Comparison of ENCODE assay signal across 8 mouse cellular contexts in genomic region chr3:87952440-87952839, GRCm38 (mm10). TPM values are rescaled to one million over a fixed set of nuclear protein-coding genes. Genes with fewer than 3 reads are reported as not detected.
DNase-seq lines count a peak whose midpoint lies in the region; ATAC-seq and TF ChIP-seq lines count a peak whose summit lies in the region.
"Had no signal": no experiment of that assay in that cellular context is flagged by ENCODE, and none has a peak within 500 bp of the region (broad histone marks: within the 10 kb centered on the region; RNA-seq: fewer than 3 reads in every experiment).

No protein-coding gene starts in this region.

- TF ChIP-seq POLR2A in ES-Bruce4 (IDR thresholded peaks at IDR 0.05; ENCODE audit: insufficient read depth, low read length): no peak
- no peak for TF ChIP-seq POLR2A in brain, embryonic 14.5 days (IDR thresholded peaks at IDR 0.05; ENCODE audit: borderline replicate concordance, extremely low read depth, insufficient read depth, insufficient read length, poor library complexity, severe bottlenecking)

- H3K4me3 ChIP-seq in ES-Bruce4 (ENCODE audit: low read depth, low read length): peak overlapping the region; percentile 55
- peak overlapping the region; percentile 24 for H3K4me3 ChIP-seq in hindbrain, embryonic 13.5 days
- H3K4me3 ChIP-seq in liver, postnatal 0 days (ENCODE audit: low read depth, low read length): 0 out of 2 replicates have a peak overlapping the region, but pooled peaks have one; percentile 4

- no peak overlapping the region for H3K27ac ChIP-seq in ES-Bruce4 (ENCODE audit: insufficient read depth, low read length)
- H3K27ac ChIP-seq in hindbrain, embryonic 13.5 days: peak overlapping the region; percentile 72
- no peak overlapping the region for H3K27ac ChIP-seq in liver, postnatal 0 days (ENCODE audit: low read depth)

- peak; percentile 13; the same call in 1 of the 2 replicates for ATAC-seq in hindbrain, embryonic 13.5 days (ENCODE audit: low FRiP score)
- no peak for ATAC-seq in liver, postnatal 0 days

- no peak overlapping the region for H3K9ac ChIP-seq in ES-Bruce4 (ENCODE audit: low read depth, poor library complexity, severe bottlenecking)
- peak overlapping the region; percentile 60 for H3K9ac ChIP-seq in hindbrain, embryonic 13.5 days
- H3K9ac ChIP-seq in liver, postnatal 0 days (replicated peaks): 0 out of 2 replicates have a peak overlapping the region, but pooled peaks have one; percentile 11

- no peak for TF ChIP-seq CTCF in ES-Bruce4 (IDR thresholded peaks at IDR 0.05; ENCODE audit: low read depth, low read length)
- no peak for TF ChIP-seq CTCF in brain, embryonic 14.5 days (IDR thresholded peaks at IDR 0.05; ENCODE audit: borderline replicate concordance, extremely low read depth, insufficient read depth, insufficient read length)
- no peak for TF ChIP-seq CTCF in liver, postnatal 0 days (IDR thresholded peaks at IDR 0.05; ENCODE audit: low read depth)

- 2% methylated on average over 5 of the region's 5 CpGs for WGBS in hindbrain, embryonic 13.5 days
- 0% methylated on average over 5 of the region's 5 CpGs for WGBS in liver, postnatal 0 days (ENCODE audit: insufficient replicate concordance)

- TF ChIP-seq EP300 in ES-Bruce4 (IDR thresholded peaks at IDR 0.05; ENCODE audit: insufficient read depth, low read depth, low read length): no peak
- TF ChIP-seq EP300 in liver, postnatal 0 days (IDR thresholded peaks at IDR 0.05; ENCODE audit: low read depth): no peak

- peaks cover 4% of the 10 kb centered on the region for H3K4me1 ChIP-seq in ES-Bruce4 (ENCODE audit: control insufficient read depth, insufficient read depth, low read length)
- peaks cover 53% of the 10 kb centered on the region for H3K4me1 ChIP-seq in hindbrain, embryonic 13.5 days (replicated peaks)
- peaks cover 9% of the 10 kb centered on the region for H3K4me1 ChIP-seq in liver, postnatal 0 days (ENCODE audit: insufficient read depth)

- peak overlapping the region; percentile 49 for H3K4me2 ChIP-seq in hindbrain, embryonic 13.5 days
- H3K4me2 ChIP-seq in liver, postnatal 0 days (ENCODE audit: low read depth, low read length): peak overlapping the region; percentile 47

- H3K36me3 ChIP-seq in ES-Bruce4 (ENCODE audit: control insufficient read depth, insufficient read depth, low read length, poor library complexity, severe bottlenecking): no peaks in the 10 kb centered on the region
- no peaks in the 10 kb centered on the region for H3K36me3 ChIP-seq in hindbrain, embryonic 13.5 days
- no peaks in the 10 kb centered on the region for H3K36me3 ChIP-seq in liver, postnatal 0 days (replicated peaks; ENCODE audit: insufficient read depth, low read length)

- H3K27me3 ChIP-seq in ES-Bruce4 (ENCODE audit: control insufficient read depth, insufficient read depth, low read length, poor library complexity, severe bottlenecking): no peaks in the 10 kb centered on the region; the same call in 1 of the 2 replicates
- H3K27me3 ChIP-seq in hindbrain, embryonic 13.5 days: no peaks in the 10 kb centered on the region
- H3K27me3 ChIP-seq in liver, postnatal 0 days (ENCODE audit: insufficient read depth, low read length): peaks cover 62% of the 10 kb centered on the region

- no peaks in the 10 kb centered on the region for H3K9me3 ChIP-seq in ES-Bruce4 (replicated peaks; ENCODE audit: control insufficient read depth, insufficient read depth, low read length, poor library complexity, severe bottlenecking)
- no peaks in the 10 kb centered on the region for H3K9me3 ChIP-seq in hindbrain, embryonic 13.5 days
- H3K9me3 ChIP-seq in liver, postnatal 0 days (ENCODE audit: low read length): no peaks in the 10 kb centered on the region

- DNase-seq in brain, embryonic 14.5 days (ENCODE audit: low read depth): peak; percentile 73
- DNase-seq in liver, postnatal 0 days: no peak
- DNase-seq in cerebellum, postnatal 25 days: no peak
- DNase-seq in urinary bladder, adult 18-20 months (ENCODE audit: low spot score in 2 of 2): no peak
- DNase-seq in cerebellum, postnatal 14 days: no peak
- DNase-seq: thymus, adult 18-20 months had no signal

RNA-seq across cellular contexts. Expression of gene Crabp2, which starts 4.0 kb away (rescaled TPM):
- 11.9 and 12.0 TPM in 2 replicates for polyA plus RNA-seq in ES-Bruce4 (2011; ENCODE audit: insufficient read depth, insufficient read length, low read depth, missing spikeins)
- 20.0 and 33.4 TPM in 2 replicates for polyA plus RNA-seq in brain, embryonic 14.5 days (2012; rRNA removed)
- 145 and 148 TPM in 2 replicates for polyA plus RNA-seq in hindbrain, embryonic 13.5 days (2015; fragmentation: Nextera tagmentation; extraction: Ambion mirVana)
- polyA plus RNA-seq in liver, postnatal 0 days (2015; fragmentation: Nextera tagmentation; extraction: Ambion mirVana): not detected in 2 replicates

RNA-seq across cellular contexts. Expression of gene Nes, which starts 18.4 kb away (rescaled TPM):
- 34.5 and 36.0 TPM in 2 replicates for polyA plus RNA-seq in ES-Bruce4 (2011; ENCODE audit: insufficient read depth, insufficient read length, low read depth, missing spikeins)
- 29.1 and 44.3 TPM in 2 replicates for polyA plus RNA-seq in brain, embryonic 14.5 days (2012; rRNA removed)
- polyA plus RNA-seq in hindbrain, embryonic 13.5 days (2015; fragmentation: Nextera tagmentation; extraction: Ambion mirVana): 49.5 and 55.3 TPM in 2 replicates
- 0.83 and 0.95 TPM in 2 replicates for polyA plus RNA-seq in liver, postnatal 0 days (2015; fragmentation: Nextera tagmentation; extraction: Ambion mirVana)

RNA-seq across cellular contexts. Expression of gene Rrnad1, which starts 21.9 kb away (rescaled TPM):
- polyA plus RNA-seq in ES-Bruce4 (2011; ENCODE audit: insufficient read depth, insufficient read length, low read depth, missing spikeins): 14.9 and 18.8 TPM in 2 replicates
- 41.0 and 55.9 TPM in 2 replicates for polyA plus RNA-seq in brain, embryonic 14.5 days (2012; rRNA removed)
- polyA plus RNA-seq in hindbrain, embryonic 13.5 days (2015; fragmentation: Nextera tagmentation; extraction: Ambion mirVana): 19.3 and 20.7 TPM in 2 replicates
- polyA plus RNA-seq in liver, postnatal 0 days (2015; fragmentation: Nextera tagmentation; extraction: Ambion mirVana): 4.3 TPM in 2 replicates

RNA-seq across cellular contexts. Expression of gene Isg20l2, which starts 22.3 kb away (rescaled TPM):
- polyA plus RNA-seq in ES-Bruce4 (2011; ENCODE audit: insufficient read depth, insufficient read length, low read depth, missing spikeins): 64.3 and 68.4 TPM in 2 replicates
- 29.2 and 29.4 TPM in 2 replicates for polyA plus RNA-seq in brain, embryonic 14.5 days (2012; rRNA removed)
- polyA plus RNA-seq in hindbrain, embryonic 13.5 days (2015; fragmentation: Nextera tagmentation; extraction: Ambion mirVana): 40.1 and 40.7 TPM in 2 replicates
- 12.3 and 13.2 TPM in 2 replicates for polyA plus RNA-seq in liver, postnatal 0 days (2015; fragmentation: Nextera tagmentation; extraction: Ambion mirVana)

RNA-seq across cellular contexts. Expression of gene Mrpl24, which starts 33.1 kb away (rescaled TPM):
- polyA plus RNA-seq in ES-Bruce4 (2011; ENCODE audit: insufficient read depth, insufficient read length, low read depth, missing spikeins): 207 and 219 TPM in 2 replicates
- 76.1 and 81.0 TPM in 2 replicates for polyA plus RNA-seq in brain, embryonic 14.5 days (2012; rRNA removed)
- 63.9 and 70.1 TPM in 2 replicates for polyA plus RNA-seq in hindbrain, embryonic 13.5 days (2015; fragmentation: Nextera tagmentation; extraction: Ambion mirVana)
- 50.3 and 54.1 TPM in 2 replicates for polyA plus RNA-seq in liver, postnatal 0 days (2015; fragmentation: Nextera tagmentation; extraction: Ambion mirVana)

Comparison
In these comparisons a context has a peak if more than half of its experiments do, and no peak if none do; other contexts are left out.
1. H3K4me3 ChIP-seq: peak in every context shown above with its lines; median percentile 55 in ES-Bruce4; 24 in hindbrain, embryonic 13.5 days; 4 in liver, postnatal 0 days.
2. RNA of gene Crabp2, which starts 4.0 kb away (polyA plus RNA-seq): 145 to 148 TPM in hindbrain, embryonic 13.5 days, 20.0 to 33.4 TPM in brain, embryonic 14.5 days and 11.9 to 12.0 TPM in ES-Bruce4; not detected in liver, postnatal 0 days; every median in the first group is over 10 times any median in the second.
3. RNA of gene Nes, which starts 18.4 kb away (polyA plus RNA-seq): 49.5 to 55.3 TPM in hindbrain, embryonic 13.5 days, 29.1 to 44.3 TPM in brain, embryonic 14.5 days and 34.5 to 36.0 TPM in ES-Bruce4; 0.83 to 0.95 TPM in liver, postnatal 0 days; every median in the first group is over 10 times any median in the second.